Mouse (Mus musculus) cerebellum, adult 2 months (tissue): Measurements from ENCODE around the gene Tbc1d8. TPM values are rescaled to one million over a fixed set of nuclear protein-coding genes. Genes with fewer than 3 reads are reported as not detected.

Experiments
- DNase-seq, 2 experiments: peaks; one replicate each; pipeline ENCODE4 v3.0.0; 2021
- H3K27ac ChIP-seq: fragments of 200-500 bp; 2 replicates; pipeline ENCODE4 v1.5.1; 2012; ENCODE audit warnings: low read length, control low read depth, inconsistent platforms; ENCODE audit not compliant: insufficient read depth
- H3K27me3 ChIP-seq: fragments of 200-500 bp; 2 replicates; pipeline ENCODE4 v1.6.1; 2012; ENCODE audit warnings: inconsistent platforms, mild to moderate bottlenecking, low read length, moderate library complexity; ENCODE audit not compliant: control insufficient read depth, insufficient read depth
- H3K4me1 ChIP-seq: fragments of 200-500 bp; 2 replicates; pipeline ENCODE4 v1.6.1; 2011; ENCODE audit warnings: low read length; ENCODE audit not compliant: control insufficient read depth, insufficient read depth
- H3K4me3 ChIP-seq: fragments of 200-500 bp; replicated peaks from 2 replicates; pipeline ENCODE3; 2011; ENCODE audit warnings: mild to moderate bottlenecking, low read depth, low read length, control low read depth; ENCODE audit not compliant: insufficient read depth
- CTCF ChIP-seq: fragments of 200-500 bp; IDR thresholded peaks from 2 replicates; pipeline ENCODE4 v1.5.1; 2011; ENCODE audit warnings: low read depth, mild to moderate bottlenecking, control low read depth, low read length, moderate library complexity, borderline replicate concordance; ENCODE audit not compliant: insufficient read depth
- POLR2A ChIP-seq: fragments of 200-500 bp; IDR thresholded peaks from 2 replicates; pipeline ENCODE4 v1.6.1; 2011; ENCODE audit warnings: low read length, control low read depth, borderline replicate concordance; ENCODE audit not compliant: insufficient read depth
- WGBS: fragments of 180-500 bp; shearing (Covaris S2); methylation state at CpG from one replicate; pipeline ENCODE4 v1.1.7; 2018; 5-methylcytosine and 5-hydroxymethylcytosine counted together
- polyA plus RNA-seq: library from polyadenylated mRNA; depleted of rRNA; stranded (reverse); fragments of >200 nt; gene quantifications from 2 replicates; pipeline ENCODE4 v1.2.3, GENCODE M21; 2012; rRNA removed

The Tbc1d8 gene
- polyA plus RNA-seq, 1 experiment, result 29.2 TPM

DNA sequence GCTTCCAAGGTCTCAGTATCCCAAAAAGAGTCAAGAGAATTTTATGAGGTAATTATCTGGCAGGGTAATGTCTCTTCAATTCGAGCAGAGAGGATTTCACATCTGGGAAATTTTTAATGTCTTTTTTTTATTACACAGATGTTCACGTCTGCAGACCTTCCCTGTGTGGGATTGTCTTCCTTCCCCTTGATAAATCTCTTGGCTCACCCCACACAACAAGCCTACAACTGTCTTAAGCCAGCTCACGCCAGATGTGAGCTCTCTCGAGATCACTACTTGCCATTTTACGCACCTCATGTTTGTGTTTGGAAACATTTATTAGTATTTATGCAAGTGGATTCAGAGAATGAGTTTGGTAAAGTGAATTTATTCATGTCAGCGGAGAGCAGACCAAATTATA is 156.6 kb downstream of the Tbc1d8 start:
- no peak overlapping the region for H3K27ac ChIP-seq
- DNase-seq, result no peak
- TF ChIP-seq CTCF (no peak), POLR2A (no peak)
- WGBS, result 83% methylated on average over 6 of the region's 6 CpGs
- no peak overlapping the region for H3K4me3 ChIP-seq
- H3K27me3 ChIP-seq, result no peaks in the 10 kb centered on the region
- peaks cover 2% of the 10 kb centered on the region; the same call in 1 of the 2 replicates for H3K4me1 ChIP-seq

Other genes with a start within 250 kb of the Tbc1d8 start
- 558 and 599 TPM in 2 replicates for gene Rpl31, start 110.9 kb downstream of the Tbc1d8 start, polyA plus RNA-seq
- gene Cnot11, start 56.2 kb upstream of the Tbc1d8 start, polyA plus RNA-seq, result 21.0 and 23.1 TPM in 2 replicates
- gene Rnf149, start 98.7 kb upstream of the Tbc1d8 start, polyA plus RNA-seq, result 22.3 and 26.3 TPM in 2 replicates
- 6.0 and 8.2 TPM in 2 replicates for gene Creg2, start 172.7 kb upstream of the Tbc1d8 start, polyA plus RNA-seq
- 0.26 and 0.29 TPM in 2 replicates for gene Rfx8, start 242.2 kb upstream of the Tbc1d8 start, polyA plus RNA-seq